Mouse (Mus musculus): ENCODE data around the gene Kif21a. TPM values are rescaled to one million over a fixed set of nuclear protein-coding genes. Genes with fewer than 3 reads are reported as not detected.

The Kif21a gene
- total and polyA plus RNA-seq, 2 experiments: 8.6 to 40.9 TPM

DNA sequence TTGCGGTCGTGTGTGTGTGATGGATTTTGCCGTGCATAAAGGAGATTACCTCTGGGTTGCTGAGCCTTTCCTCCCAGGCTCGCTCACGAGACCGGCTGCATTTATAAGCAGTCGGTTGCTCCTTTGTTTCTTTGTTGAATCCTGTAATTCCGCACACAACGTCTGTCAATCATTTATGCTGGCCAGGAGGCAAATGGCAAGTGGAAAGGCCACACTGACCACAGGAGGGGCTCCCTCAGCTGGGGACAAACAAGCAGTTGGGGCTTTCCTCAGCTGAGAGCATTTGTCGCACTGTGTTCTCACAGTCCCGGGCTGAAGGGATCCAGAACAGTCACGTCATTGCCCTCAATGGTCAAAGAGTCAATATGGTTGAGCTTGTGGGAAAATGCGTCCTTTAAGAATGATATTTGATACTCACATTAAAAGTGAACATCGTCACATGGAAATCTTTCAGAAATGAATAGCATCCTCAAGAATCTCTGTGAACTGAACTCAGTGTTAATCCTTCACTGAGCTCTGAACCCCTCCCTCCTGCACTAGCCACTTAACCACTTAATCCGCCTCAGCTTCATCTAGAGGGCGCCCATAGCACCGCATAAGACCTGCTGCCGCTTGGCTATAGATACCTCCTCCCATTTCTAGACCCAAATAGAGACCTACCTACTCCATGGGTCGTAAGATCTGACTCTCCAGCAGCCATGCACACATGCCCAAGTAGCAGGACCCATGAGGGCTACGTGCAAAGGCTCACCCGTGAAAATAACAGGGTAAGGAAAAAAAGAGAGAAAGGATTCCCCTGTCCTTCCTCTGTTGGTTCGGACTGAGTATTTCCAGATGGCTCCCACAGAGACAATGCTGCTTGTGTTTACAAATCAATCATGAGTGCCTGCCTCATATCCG is 32.2 kb downstream of the Kif21a start:
- no peak for TF ChIP-seq POLR2A (IDR thresholded peaks at IDR 0.05; ENCODE audit: extremely low read depth, insufficient read depth, low read length)
- no peak for TF ChIP-seq CTCF (IDR thresholded peaks at IDR 0.05; ENCODE audit: low read depth, low read length)
- no peak overlapping the region for H3K4me3 ChIP-seq (ENCODE audit: insufficient read depth, low read depth, low read length)
- peaks cover 39% of the 10 kb centered on the region; the same call in 1 of the 2 replicates for H3K79me2 ChIP-seq (ENCODE audit: control insufficient read depth, insufficient read depth, low read length)
- peaks cover 5% of the 10 kb centered on the region; the same call in 1 of the 2 replicates for H3K4me1 ChIP-seq (ENCODE audit: control insufficient read depth, insufficient read depth, low read length)
- no peak for DNase-seq (ENCODE audit: extremely low read depth, low read depth, low spot score)
- H3K36me3 ChIP-seq (ENCODE audit: control insufficient read depth, insufficient read depth, low read length): no peaks in the 10 kb centered on the region; the same call in 1 of the 2 replicates
- 83% methylated on average over 23 of the region's 23 CpGs for WGBS
- H3K9ac ChIP-seq (ENCODE audit: low read depth, low read length): no peak overlapping the region
- H3K27me3 ChIP-seq (ENCODE audit: control insufficient read depth, insufficient read depth, low read length): no peaks in the 10 kb centered on the region
- no peak overlapping the region for H3K27ac ChIP-seq (replicated peaks; ENCODE audit: insufficient read depth, low read depth, low read length)

DNA sequence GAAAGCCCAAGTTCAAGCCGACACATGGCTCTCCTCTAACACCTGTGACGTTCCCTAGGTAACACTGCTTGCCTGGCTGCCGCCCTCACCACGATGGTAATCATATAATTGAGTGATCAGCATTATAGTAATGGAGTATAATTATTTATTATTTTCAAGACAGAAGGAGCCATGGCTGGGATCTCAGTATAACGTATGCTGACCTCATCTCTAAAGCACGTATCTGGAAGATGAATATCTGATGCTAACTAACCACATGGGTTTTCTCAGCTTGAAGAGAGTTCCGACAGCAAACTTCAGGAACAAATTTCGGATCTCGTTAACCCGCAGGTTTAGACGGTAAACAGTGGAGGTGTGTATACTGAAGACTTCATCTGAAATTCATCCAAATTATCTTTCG is 33.4 kb downstream of the Kif21a start:
- H3K4me1 ChIP-seq (ENCODE audit: control insufficient read depth, insufficient read depth, low read length): peaks cover 5% of the 10 kb centered on the region; the same call in 1 of the 2 replicates
- H3K27me3 ChIP-seq (ENCODE audit: control insufficient read depth, insufficient read depth, low read length): no peaks in the 10 kb centered on the region
- H3K36me3 ChIP-seq (ENCODE audit: control insufficient read depth, insufficient read depth, low read length): no peaks in the 10 kb centered on the region; the same call in 1 of the 2 replicates
- H3K4me3 ChIP-seq (ENCODE audit: insufficient read depth, low read depth, low read length): no peak overlapping the region
- no peak for DNase-seq (ENCODE audit: extremely low read depth, low read depth, low spot score)
- peaks cover 34% of the 10 kb centered on the region; the same call in 1 of the 2 replicates for H3K79me2 ChIP-seq (ENCODE audit: control insufficient read depth, insufficient read depth, low read length)
- H3K27ac ChIP-seq (replicated peaks; ENCODE audit: insufficient read depth, low read depth, low read length): no peak overlapping the region
- H3K9ac ChIP-seq (ENCODE audit: low read depth, low read length): no peak overlapping the region
- WGBS: 95% methylated on average over 12 of the region's 12 CpGs
- TF ChIP-seq POLR2A (IDR thresholded peaks at IDR 0.05; ENCODE audit: extremely low read depth, insufficient read depth, low read length) (no peak), CTCF (IDR thresholded peaks at IDR 0.05; ENCODE audit: low read depth, low read length) (no peak)

DNA sequence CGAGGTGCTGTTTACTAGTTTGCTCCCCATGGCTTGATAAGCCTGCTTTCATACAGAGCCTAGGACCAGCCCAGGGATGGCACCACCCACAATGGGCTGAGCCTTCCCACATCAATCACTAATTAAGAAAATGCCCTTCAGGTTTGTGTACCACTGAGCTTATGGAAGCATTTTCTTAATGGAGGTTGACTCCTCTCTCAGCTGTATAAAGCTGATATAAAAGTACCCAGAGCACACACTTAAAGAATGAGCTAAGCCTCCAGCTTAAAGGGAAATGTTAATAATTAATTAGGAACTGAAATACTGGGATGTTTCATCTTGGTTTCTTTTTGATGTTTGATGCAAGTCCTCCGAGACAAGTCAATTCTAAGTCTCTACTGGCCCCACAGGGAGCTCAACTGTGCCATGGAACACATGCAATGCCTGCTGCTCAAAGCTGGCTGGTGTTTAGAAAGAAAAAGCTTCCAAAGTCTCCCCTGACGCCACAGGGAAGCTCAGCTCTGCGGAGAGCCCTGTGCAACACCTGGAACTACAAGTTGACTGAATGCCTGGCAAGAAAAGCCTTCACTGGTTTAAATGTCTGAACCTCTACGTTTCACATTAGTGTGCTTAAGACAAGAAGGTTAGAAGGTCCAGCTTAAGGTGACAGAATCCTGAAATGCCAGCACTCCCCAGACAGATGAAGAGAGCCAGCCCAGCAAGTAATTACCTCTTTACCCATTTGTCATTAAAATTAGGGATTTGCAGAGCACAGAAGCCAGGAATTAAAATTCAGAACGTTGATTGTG is 36.8 kb downstream of the Kif21a start:
- WGBS: 7% methylated on average over 6 of the region's 6 CpGs
- Histone ChIP-seq H3K4me1 (ENCODE audit: control insufficient read depth, insufficient read depth, low read length) (peaks cover 13% of the 10 kb centered on the region), H3K36me3 (ENCODE audit: control insufficient read depth, insufficient read depth, low read length) (no peaks in the 10 kb centered on the region; the same call in 1 of the 2 replicates), H3K4me3 (ENCODE audit: insufficient read depth, low read depth, low read length) (no peak overlapping the region), H3K27me3 (ENCODE audit: control insufficient read depth, insufficient read depth, low read length) (no peaks in the 10 kb centered on the region), H3K9ac (ENCODE audit: low read depth, low read length) (no peak overlapping the region), H3K79me2 (ENCODE audit: control insufficient read depth, insufficient read depth, low read length) (peaks cover 15% of the 10 kb centered on the region; the same call in 1 of the 2 replicates), H3K27ac (replicated peaks; ENCODE audit: insufficient read depth, low read depth, low read length) (peak overlapping the region; percentile 51)
- DNase-seq (ENCODE audit: extremely low read depth, low read depth, low spot score): peak; percentile 75
- no peak for TF ChIP-seq CTCF (IDR thresholded peaks at IDR 0.05; ENCODE audit: low read depth, low read length)

DNA sequence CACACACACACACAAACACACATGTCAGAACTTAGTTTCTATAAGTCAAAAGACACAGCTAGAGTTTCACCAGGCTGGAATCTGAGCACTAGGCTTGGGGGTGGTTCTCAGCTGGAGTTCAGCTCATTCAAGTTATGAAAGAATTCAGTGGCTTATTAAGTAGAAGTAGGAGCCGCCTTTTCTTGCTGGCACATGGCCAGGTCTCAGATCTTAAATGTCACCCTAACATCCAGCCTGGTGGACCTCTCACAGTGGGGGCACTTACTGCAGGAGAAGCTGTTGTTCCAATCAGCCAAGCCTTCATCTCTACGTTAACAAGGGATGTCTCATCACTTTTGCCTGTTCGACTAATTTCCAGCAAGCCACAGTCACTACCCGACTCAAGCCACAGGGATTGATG is 39.5 kb downstream of the Kif21a start:
- no peak overlapping the region for H3K9ac ChIP-seq (ENCODE audit: low read depth, low read length)
- no peak for DNase-seq (ENCODE audit: extremely low read depth, low read depth, low spot score)
- no peaks in the 10 kb centered on the region for H3K27me3 ChIP-seq (ENCODE audit: control insufficient read depth, insufficient read depth, low read length)
- H3K4me1 ChIP-seq (ENCODE audit: control insufficient read depth, insufficient read depth, low read length): peaks cover 21% of the 10 kb centered on the region
- peaks cover 20% of the 10 kb centered on the region; the same call in 1 of the 2 replicates for H3K79me2 ChIP-seq (ENCODE audit: control insufficient read depth, insufficient read depth, low read length)
- no peak for TF ChIP-seq CTCF (IDR thresholded peaks at IDR 0.05; ENCODE audit: low read depth, low read length)
- TF ChIP-seq POLR2A (IDR thresholded peaks at IDR 0.05; ENCODE audit: extremely low read depth, insufficient read depth, low read length): no peak
- H3K36me3 ChIP-seq (ENCODE audit: control insufficient read depth, insufficient read depth, low read length): no peaks in the 10 kb centered on the region
- H3K4me3 ChIP-seq (ENCODE audit: insufficient read depth, low read depth, low read length): no peak overlapping the region
- no peak overlapping the region for H3K27ac ChIP-seq (replicated peaks; ENCODE audit: insufficient read depth, low read depth, low read length)
- WGBS: 82% methylated on average over 4 of the region's 4 CpGs

DNA sequence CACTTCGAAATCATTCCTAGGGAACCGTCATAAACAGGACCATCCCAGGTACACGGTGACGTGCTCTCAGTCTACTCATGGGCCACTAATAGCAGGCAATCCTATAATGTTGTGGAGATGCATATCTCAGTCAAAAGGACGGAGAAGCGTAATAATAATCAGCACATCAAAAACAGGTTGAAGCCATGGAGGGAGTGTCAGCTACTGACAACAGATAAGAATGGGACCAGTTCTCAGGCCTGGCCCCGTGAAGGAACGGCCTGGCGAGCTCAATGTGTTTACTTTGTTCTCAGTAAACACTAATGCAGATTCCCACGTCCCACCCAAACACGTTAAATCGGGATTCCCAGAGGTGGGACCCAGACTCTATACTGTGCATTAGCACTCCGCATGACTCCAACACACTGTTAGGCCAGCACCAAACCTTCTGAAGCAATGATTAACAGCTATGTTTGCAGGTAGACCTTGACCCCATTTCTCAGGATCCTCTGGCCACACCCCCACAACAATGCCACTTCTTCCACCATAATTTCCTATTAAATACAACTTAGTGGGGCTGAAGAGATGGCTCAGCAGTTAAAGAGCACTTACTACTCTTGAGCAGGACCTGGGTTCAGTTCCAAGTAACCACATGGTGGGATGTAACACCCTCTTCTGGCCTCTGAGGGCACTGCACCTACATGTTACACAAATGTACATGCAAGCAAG is 42.5 kb downstream of the Kif21a start:
- no peak overlapping the region for H3K9ac ChIP-seq (ENCODE audit: low read depth, low read length)
- peaks cover 35% of the 10 kb centered on the region; the same call in 1 of the 2 replicates for H3K79me2 ChIP-seq (ENCODE audit: control insufficient read depth, insufficient read depth, low read length)
- peak; percentile 78 for DNase-seq (ENCODE audit: extremely low read depth, low read depth, low spot score)
- TF ChIP-seq CTCF (IDR thresholded peaks at IDR 0.05; ENCODE audit: low read depth, low read length) (peak; percentile 32; the same call in 1 of the 2 replicates), POLR2A (IDR thresholded peaks at IDR 0.05; ENCODE audit: extremely low read depth, insufficient read depth, low read length) (no peak)
- 47% methylated on average over 13 of the region's 13 CpGs for WGBS
- H3K4me3 ChIP-seq (ENCODE audit: insufficient read depth, low read depth, low read length): no peak overlapping the region
- H3K4me1 ChIP-seq (ENCODE audit: control insufficient read depth, insufficient read depth, low read length): peaks cover 19% of the 10 kb centered on the region
- no peaks in the 10 kb centered on the region for H3K36me3 ChIP-seq (ENCODE audit: control insufficient read depth, insufficient read depth, low read length)
- peak overlapping the region; percentile 54; the same call in 1 of the 2 replicates for H3K27ac ChIP-seq (replicated peaks; ENCODE audit: insufficient read depth, low read depth, low read length)
- H3K27me3 ChIP-seq (ENCODE audit: control insufficient read depth, insufficient read depth, low read length): no peaks in the 10 kb centered on the region
